Mouse (Mus musculus): ENCODE data around the gene Gan.

The Gan gene

GRCm38 (mm10) chr8:117157769-117158091 is 205 bp upstream of the Gan start:
- peak; percentile 98 for DNase-seq (ENCODE audit: low spot score)

GRCm38 (mm10) chr8:117159031-117159430 is 1.1 kb downstream of the Gan start:
- DNase-seq (ENCODE audit: low spot score) = no peak

- no peak for DNase-seq (ENCODE audit: low spot score)
Measured at GRCm38 (mm10) chr8:117164912-117165311, 7.0 kb downstream of the Gan start.

GRCm38 (mm10) chr8:117165542-117165941 is 7.6 kb downstream of the Gan start:
- no peak for DNase-seq (ENCODE audit: low spot score)

GRCm38 (mm10) chr8:117166515-117166914 is 8.6 kb downstream of the Gan start:
- no peak for DNase-seq (ENCODE audit: low spot score)

- DNase-seq (ENCODE audit: low spot score) = no peak
Measured at GRCm38 (mm10) chr8:117167243-117167883, 9.4 kb downstream of the Gan start.

- no peak for DNase-seq (ENCODE audit: low spot score)
Measured at GRCm38 (mm10) chr8:117168378-117168777, 10.4 kb downstream of the Gan start.

GRCm38 (mm10) chr8:117171826-117172225 is 13.9 kb downstream of the Gan start:
- DNase-seq (ENCODE audit: low spot score) = no peak

- DNase-seq (ENCODE audit: low spot score) = no peak
Measured at GRCm38 (mm10) chr8:117172904-117173303, 15.0 kb downstream of the Gan start.

GRCm38 (mm10) chr8:117173690-117174089 is 15.8 kb downstream of the Gan start:
- no peak for DNase-seq (ENCODE audit: low spot score)

GRCm38 (mm10) chr8:117174536-117174935 is 16.6 kb downstream of the Gan start:
- no peak for DNase-seq (ENCODE audit: low spot score)

- no peak for DNase-seq (ENCODE audit: low spot score)
Measured at GRCm38 (mm10) chr8:117176308-117176707, 18.4 kb downstream of the Gan start.

- no peak for DNase-seq (ENCODE audit: low spot score)
Measured at GRCm38 (mm10) chr8:117177236-117177635, 19.3 kb downstream of the Gan start.

GRCm38 (mm10) chr8:117178039-117178438 is 20.1 kb downstream of the Gan start:
- no peak for DNase-seq (ENCODE audit: low spot score)

- no peak for DNase-seq (ENCODE audit: low spot score)
Measured at GRCm38 (mm10) chr8:117178676-117179075, 20.7 kb downstream of the Gan start.

GRCm38 (mm10) chr8:117182746-117183145 is 24.8 kb downstream of the Gan start:
- no peak for DNase-seq (ENCODE audit: low spot score)

GRCm38 (mm10) chr8:117183664-117184377 is 25.9 kb downstream of the Gan start:
- no peak for DNase-seq (ENCODE audit: low spot score)

- DNase-seq (ENCODE audit: low spot score) = no peak
Measured at GRCm38 (mm10) chr8:117194355-117194754, 36.4 kb downstream of the Gan start.

- no peak for DNase-seq (ENCODE audit: low spot score)
Measured at GRCm38 (mm10) chr8:117196593-117196992, 38.7 kb downstream of the Gan start.

- DNase-seq (ENCODE audit: low spot score) = no peak
Measured at GRCm38 (mm10) chr8:117197551-117197950, 39.6 kb downstream of the Gan start.

GRCm38 (mm10) chr8:117198141-117198935 is 40.4 kb downstream of the Gan start:
- DNase-seq (ENCODE audit: low spot score) = peak; percentile 76

GRCm38 (mm10) chr8:117199658-117200057 is 41.7 kb downstream of the Gan start:
- DNase-seq (ENCODE audit: low spot score) = no peak

- no peak for DNase-seq (ENCODE audit: low spot score)
Measured at GRCm38 (mm10) chr8:117200346-117200745, 42.4 kb downstream of the Gan start.

Data from layer of hippocampus, adult 11-12 months (tissue).